Mouse (Mus musculus) stomach, postnatal 0 days (tissue): ENCODE data around the gene Gm47969. TPM values are rescaled to one million over a fixed set of nuclear protein-coding genes. Genes with fewer than 3 reads are reported as not detected.

Source experiments
- ATAC-seq: fragments of 200-750 bp; cut with Nextera tagmentation; 2 replicates; pipeline ENCODE4 v1.8.0; 2017; ENCODE audit not compliant: low FRiP score, low TSS enrichment
- DNase-seq: peaks from one replicate; pipeline ENCODE4 v3.0.0-alpha.2; 2016; ENCODE audit warnings: low spot score
- H3K27ac ChIP-seq: fragments of 300-500 bp; sonication (generic); replicated peaks from 2 replicates; pipeline ENCODE4 v1.5.1; 2014; ENCODE audit warnings: mild to moderate bottlenecking, control low read depth
- H3K27me3 ChIP-seq: fragments of 300-500 bp; sonication (generic); 2 replicates; pipeline ENCODE4 v1.6.1; 2014; ENCODE audit warnings: low read length; ENCODE audit not compliant: control insufficient read depth, insufficient read depth
- H3K36me3 ChIP-seq: fragments of 300-500 bp; sonication (generic); 2 replicates; pipeline ENCODE4 v1.6.1; 2014; ENCODE audit warnings: low read length, mixed read lengths; ENCODE audit not compliant: control insufficient read depth, insufficient read depth
- H3K4me1 ChIP-seq: fragments of 300-500 bp; sonication (generic); replicated peaks from 2 replicates; pipeline ENCODE4 v1.6.1; 2014; ENCODE audit warnings: antibody characterized with exemption; ENCODE audit not compliant: control insufficient read depth, insufficient read depth
- H3K4me2 ChIP-seq: fragments of 300-500 bp; sonication (generic); replicated peaks from 2 replicates; pipeline ENCODE4 v1.6.1; 2014; ENCODE audit warnings: low read depth, mild to moderate bottlenecking, control low read depth, moderate library complexity
- H3K4me3 ChIP-seq: fragments of 300-500 bp; sonication (generic); 2 replicates; pipeline ENCODE4 v1.5.1; 2014; ENCODE audit warnings: low read depth, low read length, control low read depth
- H3K9ac ChIP-seq: fragments of 300-500 bp; sonication (generic); 2 replicates; pipeline ENCODE4 v1.6.1; 2014; ENCODE audit warnings: mild to moderate bottlenecking, low read length, control low read depth, mixed read lengths
- H3K9me3 ChIP-seq: fragments of 300-500 bp; sonication (generic); 2 replicates; pipeline ENCODE4 v1.6.1; 2016; ENCODE audit warnings: low read length; ENCODE audit not compliant: control insufficient read depth
- CTCF ChIP-seq: IDR thresholded peaks from 2 replicates; pipeline ENCODE4 v1.5.1; 2016; ENCODE audit warnings: antibody characterized with exemption, low read depth, mild to moderate bottlenecking, moderate library complexity
- EP300 ChIP-seq: optimal IDR thresholded peaks from 2 replicates; pipeline ENCODE3; 2016; ENCODE audit warnings: antibody characterized with exemption
- WGBS: fragments of 180-500 bp; shearing (Covaris S2); extraction: QIAGEN DNeasy Blood & Tissue Kit; methylation state at CpG from one replicate; pipeline ENCODE4 v1.1.7; 2014; 5-methylcytosine and 5-hydroxymethylcytosine counted together
- polyA plus RNA-seq: library from polyadenylated mRNA; unstranded; fragments of >200 nt; fragmentation: Nextera tagmentation; extraction: Ambion mirVana; gene quantifications from 2 replicates; pipeline ENCODE4 v1.2.1, GENCODE M21; 2015

Gm47969 gene
- polyA plus RNA-seq, 1 experiment from 2014 or later, result not detected

DNA sequence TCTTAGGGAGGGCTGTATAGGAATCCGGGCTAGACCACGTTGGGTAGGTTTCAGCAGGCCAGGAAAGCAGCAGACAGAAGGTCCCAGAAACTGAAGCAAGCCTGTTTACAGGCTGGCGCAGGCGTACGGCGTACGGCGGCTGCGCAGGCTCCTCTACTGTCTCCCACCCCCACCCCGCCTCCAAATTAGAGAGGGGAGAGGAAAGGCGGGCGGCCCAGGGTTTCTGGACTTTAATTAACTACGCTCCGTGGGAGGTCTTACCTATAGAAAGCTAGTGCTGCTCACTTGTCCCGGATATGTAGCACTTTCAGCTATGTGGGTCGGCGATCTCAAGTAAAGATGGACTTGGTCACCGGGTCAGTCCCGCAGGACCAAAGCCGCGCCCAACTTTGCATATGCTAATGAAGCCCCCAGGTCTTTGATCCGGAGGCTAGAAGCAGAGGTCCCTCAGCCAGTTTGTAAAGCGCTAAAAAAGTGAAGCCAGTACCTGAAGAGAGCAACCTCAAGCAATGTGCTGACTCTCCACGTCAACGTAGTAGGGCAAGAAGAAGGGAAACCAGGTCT, 6.5 kb upstream of the Gm47969 start, which contains the start of gene Slc19a3:
Gene Slc19a3, minus strand, starts transcription at position 340 of the 564 bp plus-strand sequence.
- DNase-seq (peak; percentile 52), ATAC-seq (peak; percentile 61)
- Histone ChIP-seq H3K4me1 (no peaks in the 10 kb centered on the region), H3K4me2 (peak within 1 kb of the TSS; percentile 75), H3K9me3 (no peaks in the 10 kb centered on the region), H3K27ac (peak within 1 kb of the TSS; percentile 30; the same call in 1 of the 2 replicates), H3K36me3 (no peaks in the 10 kb centered on the region), H3K27me3 (no peaks in the 10 kb centered on the region), H3K4me3 (peak within 1 kb of the TSS; percentile 47), H3K9ac (peak within 1 kb of the TSS; percentile 59)
- no peak for TF ChIP-seq EP300
- no peak for TF ChIP-seq CTCF
- WGBS, result 1% methylated on average over 24 of the region's 25 CpGs

DNA sequence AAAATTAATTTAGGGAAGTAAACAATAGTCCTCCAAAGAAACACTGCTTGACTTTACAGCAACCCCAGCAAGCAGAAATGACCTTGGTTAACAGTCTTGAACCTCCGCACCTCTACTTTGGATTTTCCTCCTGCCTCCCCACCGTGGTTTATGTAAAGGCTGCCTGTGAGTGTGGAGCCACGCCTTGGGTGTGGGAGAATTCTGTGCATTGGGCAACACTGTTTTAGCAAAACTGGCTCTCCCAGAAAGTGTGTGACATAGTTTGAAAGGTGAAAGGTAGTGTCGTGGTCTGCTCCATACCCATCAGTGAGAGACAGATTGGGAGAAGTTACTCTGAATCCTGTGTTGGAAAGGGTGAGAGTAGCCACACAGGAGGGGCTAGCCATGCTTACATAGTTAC, 5.7 kb upstream of the Gm47969 start:
- TF ChIP-seq EP300, result no peak
- no peak for TF ChIP-seq CTCF
- peak; percentile 41 for DNase-seq
- 49% methylated on average over 4 of the region's 4 CpGs for WGBS
- no peaks in the 10 kb centered on the region for H3K4me1 ChIP-seq
- no peak overlapping the region for H3K4me2 ChIP-seq
- no peak overlapping the region for H3K9ac ChIP-seq
- no peak overlapping the region for H3K4me3 ChIP-seq
- H3K36me3 ChIP-seq, result no peaks in the 10 kb centered on the region
- peak; percentile 66 for ATAC-seq
- H3K27me3 ChIP-seq, result no peaks in the 10 kb centered on the region
- H3K27ac ChIP-seq, result no peak overlapping the region
- H3K9me3 ChIP-seq, result no peaks in the 10 kb centered on the region

DNA sequence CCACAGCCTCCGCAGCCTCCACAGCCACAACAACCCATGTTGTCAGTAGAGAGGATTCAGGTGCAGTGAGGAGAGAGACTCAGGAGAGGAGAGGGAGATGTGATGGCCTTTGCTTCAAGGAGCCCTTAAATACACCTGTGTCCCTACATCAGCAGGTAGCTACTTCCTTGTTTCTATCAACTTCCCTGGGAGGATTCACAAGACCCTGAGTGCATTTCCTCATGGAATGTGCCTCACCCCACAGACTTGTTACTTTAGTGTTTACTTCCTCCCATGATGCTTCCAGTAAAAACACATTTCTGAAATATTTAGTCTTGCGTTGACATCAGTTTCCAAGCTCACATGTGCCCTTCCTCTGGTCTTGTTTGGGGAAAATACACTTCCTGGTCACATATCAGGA, 2.4 kb upstream of the Gm47969 start, which contains the start of gene Krtap28-10:
Gene Krtap28-10, minus strand, starts transcription at position 101 of the 400 bp plus-strand sequence.
- Histone ChIP-seq H3K36me3 (no peaks in the 10 kb centered on the region), H3K27me3 (no peaks in the 10 kb centered on the region), H3K9ac (no peak within 1 kb of the TSS), H3K9me3 (no peaks in the 10 kb centered on the region), H3K4me1 (no peaks in the 10 kb centered on the region), H3K4me3 (no peak within 1 kb of the TSS), H3K4me2 (no peak within 1 kb of the TSS), H3K27ac (no peak within 1 kb of the TSS)
- no peak for TF ChIP-seq EP300
- no peak for TF ChIP-seq CTCF
- no peak for DNase-seq
- WGBS, result 81% methylated on average over 2 of the region's 2 CpGs
- no peak for ATAC-seq

DNA sequence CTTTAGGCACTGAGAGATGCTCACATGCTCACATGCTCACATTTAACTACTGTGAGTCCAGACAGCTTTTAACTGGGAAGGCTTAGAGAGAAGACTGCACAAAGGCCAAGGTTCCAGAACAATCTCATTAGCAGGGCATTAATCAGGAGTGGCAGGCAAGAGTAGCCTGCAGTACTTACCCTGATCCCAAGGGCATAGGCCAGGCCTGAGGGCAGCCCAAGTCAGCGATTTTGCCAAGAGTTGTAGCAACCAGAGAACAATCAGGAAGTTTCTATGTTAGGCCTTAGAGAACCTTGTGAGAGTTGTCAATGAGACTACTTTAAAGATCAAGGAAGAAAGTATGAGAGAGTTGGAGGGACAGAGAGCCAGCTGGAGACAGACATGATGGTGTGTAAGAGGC, 13.7 kb downstream of the Gm47969 start:
- no peaks in the 10 kb centered on the region for H3K9me3 ChIP-seq
- H3K27me3 ChIP-seq, result no peaks in the 10 kb centered on the region
- no peaks in the 10 kb centered on the region for H3K4me1 ChIP-seq
- no peak overlapping the region for H3K27ac ChIP-seq
- 45% methylated on average over 1 of the region's 1 CpGs for WGBS
- no peak overlapping the region for H3K9ac ChIP-seq
- ATAC-seq, result no peak
- no peak overlapping the region for H3K4me3 ChIP-seq
- TF ChIP-seq CTCF, result no peak
- TF ChIP-seq EP300, result no peak
- no peak overlapping the region for H3K4me2 ChIP-seq
- H3K36me3 ChIP-seq, result no peaks in the 10 kb centered on the region
- no peak for DNase-seq

DNA sequence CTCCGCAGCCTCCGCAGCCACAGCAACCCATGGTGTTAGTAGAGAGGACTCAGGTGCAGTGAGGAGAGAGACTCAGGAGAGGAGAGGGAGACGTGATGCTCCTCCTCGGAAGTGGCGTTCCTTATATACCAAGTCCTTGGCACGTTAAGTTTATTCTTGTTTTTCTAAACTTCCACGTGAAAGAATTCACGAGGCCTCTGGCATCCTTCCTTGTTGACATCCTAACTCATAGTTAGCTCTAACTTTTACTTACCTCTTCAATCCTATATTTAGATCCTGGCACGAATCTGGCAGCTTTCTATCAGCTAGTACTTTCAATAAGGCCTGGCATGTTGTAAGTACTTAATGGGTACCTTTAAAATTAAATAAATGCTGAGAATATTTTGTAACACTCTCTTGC, 14.5 kb downstream of the Gm47969 start, which contains the start of gene A030005K14Rik:
Gene A030005K14Rik, minus strand, starts transcription at position 101 of the 400 bp plus-strand sequence.
- ATAC-seq, result no peak
- Histone ChIP-seq H3K9me3 (no peaks in the 10 kb centered on the region), H3K9ac (no peak within 1 kb of the TSS), H3K4me3 (no peak within 1 kb of the TSS), H3K27ac (no peak within 1 kb of the TSS), H3K4me2 (no peak within 1 kb of the TSS), H3K27me3 (no peaks in the 10 kb centered on the region), H3K4me1 (no peaks in the 10 kb centered on the region), H3K36me3 (no peaks in the 10 kb centered on the region)
- no peak for TF ChIP-seq CTCF
- no peak for TF ChIP-seq EP300
- WGBS, result 79% methylated on average over 9 of the region's 9 CpGs
- DNase-seq, result no peak

DNA sequence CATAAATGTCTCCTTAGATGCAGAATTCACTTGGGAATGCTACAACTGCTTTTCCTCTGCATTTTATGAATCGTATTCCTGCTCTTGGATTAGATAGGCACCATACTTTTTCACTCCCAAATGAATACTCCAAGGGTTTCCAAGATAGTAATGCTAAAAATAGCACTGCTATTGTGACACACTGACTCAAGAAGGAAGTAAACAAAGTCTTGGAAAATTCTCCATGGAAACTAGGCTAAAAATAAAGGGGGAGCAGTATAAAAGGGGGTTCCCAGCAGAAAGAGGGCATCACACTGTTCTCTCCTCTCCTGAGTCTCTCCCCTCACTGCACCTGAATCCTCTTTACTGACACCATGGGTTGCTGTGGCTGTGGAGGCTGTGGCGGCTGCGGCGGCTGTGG, 15.9 kb downstream of the Gm47969 start, which contains the start of gene Krtap28-13:
Gene Krtap28-13, plus strand, starts transcription at position 288 of the 400 bp plus-strand sequence.
- Histone ChIP-seq H3K4me2 (no peak within 1 kb of the TSS), H3K27me3 (no peaks in the 10 kb centered on the region), H3K27ac (no peak within 1 kb of the TSS), H3K36me3 (no peaks in the 10 kb centered on the region), H3K9me3 (no peaks in the 10 kb centered on the region), H3K4me3 (no peak within 1 kb of the TSS), H3K4me1 (no peaks in the 10 kb centered on the region), H3K9ac (no peak within 1 kb of the TSS)
- WGBS, result 80% methylated on average over 4 of the region's 4 CpGs
- ATAC-seq, result no peak
- no peak for DNase-seq
- TF ChIP-seq CTCF, result no peak
- no peak for TF ChIP-seq EP300
